Mouse (Mus musculus): ENCODE data around the gene Abr. TPM values are rescaled to one million over a fixed set of nuclear protein-coding genes. Genes with fewer than 3 reads are reported as not detected.

The Abr gene
- polyA plus RNA-seq, 1 experiment from 2014 or later: 30.7 TPM

DNA sequence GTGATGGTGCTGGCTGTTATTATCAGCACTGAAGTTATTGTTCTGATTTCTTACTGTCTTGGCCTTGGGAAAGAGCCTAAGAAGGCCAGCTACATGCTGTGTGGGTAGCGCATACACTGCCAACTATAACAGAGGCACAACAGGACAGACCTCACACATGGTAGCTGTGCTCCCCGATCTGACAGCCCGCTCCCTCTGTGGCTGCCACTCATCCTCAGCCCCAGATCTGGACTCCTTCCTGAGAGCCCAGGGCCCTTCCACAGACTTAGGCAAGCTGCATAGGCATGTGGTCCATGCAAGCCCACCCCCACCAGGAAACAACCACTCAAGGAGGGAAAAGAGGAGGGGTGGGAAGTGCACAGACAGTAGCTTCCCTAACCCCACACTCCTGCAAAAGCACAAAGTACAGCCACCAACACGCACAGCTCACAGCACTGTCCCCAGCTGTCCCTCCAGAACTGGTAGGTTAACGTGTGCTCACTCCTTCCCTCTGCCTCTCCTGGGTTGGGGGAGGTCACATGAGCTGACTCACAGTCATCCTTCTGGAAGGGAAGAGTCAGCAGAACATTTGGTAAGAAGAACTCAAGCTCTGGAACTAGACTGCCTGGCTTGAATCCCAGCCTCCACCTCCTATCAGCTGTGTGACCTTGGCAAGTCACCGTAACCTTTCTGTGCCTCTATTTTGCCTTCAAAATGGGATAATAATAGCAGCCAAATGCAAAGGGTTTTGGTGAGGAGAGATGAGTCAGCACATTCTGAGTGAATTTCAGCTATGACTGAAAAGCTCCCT lies 92.6 kb downstream of the Abr start:
- WGBS: 66% methylated on average over 6 of the region's 6 CpGs
- ATAC-seq (replicated peaks; ENCODE audit: low FRiP score, low read depth) (no peak), DNase-seq (ENCODE audit: low spot score) (no peak)
- H3K4me1 ChIP-seq (replicated peaks; ENCODE audit: insufficient read depth, low read length): no peaks in the 10 kb centered on the region
- H3K4me3 ChIP-seq (replicated peaks; ENCODE audit: low read depth, low read length): no peak overlapping the region
- no peak overlapping the region for H3K27ac ChIP-seq
- no peaks in the 10 kb centered on the region for H3K9me3 ChIP-seq (replicated peaks; ENCODE audit: low read length)
- H3K36me3 ChIP-seq (ENCODE audit: insufficient read depth, low read length): no peaks in the 10 kb centered on the region
- no peak overlapping the region for H3K4me2 ChIP-seq (ENCODE audit: low read length)
- no peaks in the 10 kb centered on the region for H3K27me3 ChIP-seq (ENCODE audit: insufficient read depth, low read length)
- H3K9ac ChIP-seq (ENCODE audit: low read depth, low read length): no peak overlapping the region
- no peak for TF ChIP-seq CTCF (IDR thresholded peaks at IDR 0.05; ENCODE audit: low read depth)

DNA sequence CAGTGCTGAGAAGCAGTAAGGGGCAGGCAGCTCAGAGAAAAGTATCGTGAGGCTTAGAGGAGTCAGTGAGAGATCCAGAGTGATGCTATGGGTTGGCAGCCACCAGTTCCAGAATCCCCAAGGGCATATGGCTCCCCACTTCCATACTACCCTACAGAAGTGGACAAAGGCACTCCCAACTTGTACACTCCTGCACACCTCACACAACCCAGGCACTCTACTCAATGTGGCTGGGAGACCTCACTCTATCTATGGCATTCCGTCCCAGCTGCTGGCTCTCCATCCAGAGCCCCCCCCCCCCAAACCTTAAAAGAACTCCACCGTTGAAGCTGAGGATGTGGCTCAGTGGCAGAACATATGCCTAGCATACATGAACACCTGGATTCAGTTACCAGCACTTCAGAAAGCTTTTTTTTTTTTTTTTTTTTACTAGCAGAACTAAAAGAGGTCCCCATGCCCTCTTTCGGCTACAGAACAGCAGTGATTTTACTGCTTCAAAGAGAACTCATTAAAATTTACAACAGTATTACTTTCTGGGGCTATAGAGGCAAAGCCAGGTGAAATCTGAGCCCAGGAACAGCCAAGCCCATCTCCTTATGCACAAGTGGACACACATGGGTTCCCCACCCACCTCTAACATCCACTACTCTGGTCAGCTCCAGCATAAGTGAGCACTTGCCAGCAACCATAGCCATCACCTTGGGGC lies 96.3 kb downstream of the Abr start:
- H3K9me3 ChIP-seq (replicated peaks; ENCODE audit: low read length): no peaks in the 10 kb centered on the region
- WGBS: 56% methylated on average over 4 of the region's 4 CpGs
- H3K4me2 ChIP-seq (ENCODE audit: low read length): no peak overlapping the region
- no peak for ATAC-seq (replicated peaks; ENCODE audit: low FRiP score, low read depth)
- H3K9ac ChIP-seq (ENCODE audit: low read depth, low read length): no peak overlapping the region
- TF ChIP-seq CTCF (IDR thresholded peaks at IDR 0.05; ENCODE audit: low read depth): no peak
- H3K27ac ChIP-seq: no peak overlapping the region
- DNase-seq (ENCODE audit: low spot score): peak; percentile 59
- peaks cover 7% of the 10 kb centered on the region; the same call in 1 of the 2 replicates for H3K4me1 ChIP-seq (replicated peaks; ENCODE audit: insufficient read depth, low read length)
- H3K36me3 ChIP-seq (ENCODE audit: insufficient read depth, low read length): no peaks in the 10 kb centered on the region
- H3K27me3 ChIP-seq (ENCODE audit: insufficient read depth, low read length): no peaks in the 10 kb centered on the region
- no peak overlapping the region for H3K4me3 ChIP-seq (replicated peaks; ENCODE audit: low read depth, low read length)

DNA sequence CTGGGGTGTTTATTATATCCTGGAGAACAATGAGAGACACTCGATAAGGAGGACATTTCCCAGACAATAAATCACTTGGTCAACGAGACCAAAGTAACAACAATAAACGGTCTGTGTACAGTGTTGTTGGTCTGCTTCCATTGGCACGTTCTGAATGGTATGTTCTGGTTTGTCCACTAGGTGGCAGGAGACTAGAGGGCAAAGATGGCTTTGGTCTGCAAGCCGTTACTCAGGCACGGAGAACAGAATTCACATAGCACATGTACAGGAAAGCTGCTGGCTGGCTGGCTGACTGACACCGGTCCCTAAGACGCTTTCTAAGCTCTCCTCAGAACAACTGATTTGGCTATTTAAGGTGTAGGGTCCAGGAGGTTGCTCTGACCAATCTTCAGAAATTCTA lies 97.2 kb downstream of the Abr start:
- H3K27ac ChIP-seq: no peak overlapping the region
- H3K4me1 ChIP-seq (replicated peaks; ENCODE audit: insufficient read depth, low read length): peaks cover 7% of the 10 kb centered on the region; the same call in 1 of the 2 replicates

DNA sequence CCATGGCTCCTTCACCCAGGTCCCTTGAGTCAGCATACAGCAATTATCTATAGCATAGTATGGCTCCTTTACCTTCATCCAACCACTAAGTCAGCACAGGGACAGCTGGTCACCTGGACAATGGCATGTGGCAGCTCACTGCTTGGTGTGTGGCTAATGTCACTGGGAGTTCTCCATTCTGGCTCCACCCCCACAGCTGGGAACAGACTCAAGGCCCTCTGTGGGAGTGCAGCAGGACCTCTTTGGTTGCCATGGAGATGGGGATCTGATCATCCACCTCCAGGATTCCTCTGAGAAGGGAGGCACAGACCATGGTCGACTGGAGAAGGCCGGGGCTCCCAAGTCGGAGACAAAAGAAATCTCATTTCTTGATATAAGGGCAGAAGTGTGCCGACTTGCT lies 98.8 kb downstream of the Abr start:
- no peaks in the 10 kb centered on the region for H3K27me3 ChIP-seq (ENCODE audit: insufficient read depth, low read length)
- H3K4me2 ChIP-seq (ENCODE audit: low read length): no peak overlapping the region
- no peaks in the 10 kb centered on the region for H3K9me3 ChIP-seq (replicated peaks; ENCODE audit: low read length)
- no peak overlapping the region for H3K27ac ChIP-seq
- WGBS: 27% methylated on average over 4 of the region's 4 CpGs
- peak; percentile 86 for DNase-seq (ENCODE audit: low spot score)
- TF ChIP-seq CTCF (IDR thresholded peaks at IDR 0.05; ENCODE audit: low read depth): no peak
- no peak overlapping the region for H3K4me3 ChIP-seq (replicated peaks; ENCODE audit: low read depth, low read length)
- H3K4me1 ChIP-seq (replicated peaks; ENCODE audit: insufficient read depth, low read length): peaks cover 7% of the 10 kb centered on the region; the same call in 1 of the 2 replicates
- peak; percentile 75 for ATAC-seq (replicated peaks; ENCODE audit: low FRiP score, low read depth)
- no peak overlapping the region for H3K9ac ChIP-seq (ENCODE audit: low read depth, low read length)
- H3K36me3 ChIP-seq (ENCODE audit: insufficient read depth, low read length): no peaks in the 10 kb centered on the region

More for the DNA sequence above, 97.2 kb downstream of the Abr start:
- TF ChIP-seq CTCF (IDR thresholded peaks at IDR 0.05; ENCODE audit: low read depth): peak; percentile 98
- Histone ChIP-seq H3K27me3 (ENCODE audit: insufficient read depth, low read length) (no peaks in the 10 kb centered on the region), H3K36me3 (ENCODE audit: insufficient read depth, low read length) (no peaks in the 10 kb centered on the region), H3K9me3 (replicated peaks; ENCODE audit: low read length) (no peaks in the 10 kb centered on the region), H3K4me3 (replicated peaks; ENCODE audit: low read depth, low read length) (no peak overlapping the region), H3K4me2 (ENCODE audit: low read length) (no peak overlapping the region), H3K9ac (ENCODE audit: low read depth, low read length) (no peak overlapping the region)
- peak; percentile 35; the same call in 1 of the 2 replicates for ATAC-seq (replicated peaks; ENCODE audit: low FRiP score, low read depth)
- peak; percentile 95 for DNase-seq (ENCODE audit: low spot score)
- 5% methylated on average over 8 of the region's 8 CpGs for WGBS

DNA sequence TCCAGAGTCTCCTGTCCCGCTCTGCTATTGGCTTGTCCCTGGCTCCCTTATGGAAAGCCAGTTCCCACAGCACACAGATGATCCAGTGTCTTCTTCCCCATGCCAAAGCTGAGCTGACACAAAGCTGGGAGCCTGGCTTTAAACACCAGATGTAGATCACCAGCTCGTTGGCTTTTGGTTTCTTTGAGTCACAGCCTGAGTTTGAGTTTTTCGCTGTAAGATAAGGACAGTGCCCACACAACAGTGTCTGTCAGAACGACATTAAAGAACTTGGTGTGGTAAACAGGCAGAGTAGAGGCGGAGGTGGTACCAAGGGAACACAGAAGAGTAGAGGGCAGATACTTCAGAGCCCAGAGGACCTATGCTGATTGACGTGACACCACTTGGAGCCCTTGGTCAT lies 101.2 kb downstream of the Abr start:
- Histone ChIP-seq H3K9me3 (replicated peaks; ENCODE audit: low read length) (no peaks in the 10 kb centered on the region), H3K27ac (no peak overlapping the region), H3K4me3 (replicated peaks; ENCODE audit: low read depth, low read length) (no peak overlapping the region), H3K4me2 (ENCODE audit: low read length) (no peak overlapping the region), H3K27me3 (ENCODE audit: insufficient read depth, low read length) (no peaks in the 10 kb centered on the region), H3K4me1 (replicated peaks; ENCODE audit: insufficient read depth, low read length) (peaks cover 7% of the 10 kb centered on the region; the same call in 1 of the 2 replicates), H3K9ac (ENCODE audit: low read depth, low read length) (no peak overlapping the region), H3K36me3 (ENCODE audit: insufficient read depth, low read length) (no peaks in the 10 kb centered on the region)
- 91% methylated on average over 6 of the region's 6 CpGs for WGBS
- TF ChIP-seq CTCF (IDR thresholded peaks at IDR 0.05; ENCODE audit: low read depth): no peak
- no peak for ATAC-seq (replicated peaks; ENCODE audit: low FRiP score, low read depth)
- DNase-seq (ENCODE audit: low spot score): no peak

DNA sequence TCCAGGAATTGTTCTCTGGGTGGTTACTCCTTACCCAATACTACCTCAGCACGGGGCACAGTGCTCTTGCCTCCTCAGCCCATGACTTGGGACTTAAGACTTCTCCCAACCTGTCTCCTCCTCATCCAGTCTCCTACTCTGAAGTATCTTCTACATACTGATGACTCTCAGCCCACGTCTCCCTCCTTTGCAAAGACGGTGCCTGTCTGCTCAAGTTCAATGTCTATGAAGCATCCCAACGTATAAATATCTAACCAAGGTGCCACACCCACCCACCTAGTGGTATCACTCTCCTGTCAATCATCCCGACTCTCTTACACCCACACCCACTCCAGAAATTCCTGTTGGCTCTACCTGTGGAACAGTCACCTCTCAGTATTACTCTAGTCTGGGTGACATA lies 103.5 kb downstream of the Abr start:
- Histone ChIP-seq H3K27ac (no peak overlapping the region), H3K4me1 (replicated peaks; ENCODE audit: insufficient read depth, low read length) (peaks cover 10% of the 10 kb centered on the region), H3K4me2 (ENCODE audit: low read length) (no peak overlapping the region), H3K9me3 (replicated peaks; ENCODE audit: low read length) (no peaks in the 10 kb centered on the region), H3K4me3 (replicated peaks; ENCODE audit: low read depth, low read length) (no peak overlapping the region), H3K36me3 (ENCODE audit: insufficient read depth, low read length) (no peaks in the 10 kb centered on the region), H3K9ac (ENCODE audit: low read depth, low read length) (no peak overlapping the region), H3K27me3 (ENCODE audit: insufficient read depth, low read length) (no peaks in the 10 kb centered on the region)
- ATAC-seq (replicated peaks; ENCODE audit: low FRiP score, low read depth) (no peak), DNase-seq (ENCODE audit: low spot score) (no peak)
- WGBS: 92% methylated on average over 5 of the region's 5 CpGs
- no peak for TF ChIP-seq CTCF (IDR thresholded peaks at IDR 0.05; ENCODE audit: low read depth)

All from kidney, postnatal 0 days (tissue).